Mouse (Mus musculus) midbrain, embryonic 15.5 days (tissue): ENCODE data around the gene Vmn1r122. TPM values are rescaled to one million over a fixed set of nuclear protein-coding genes. Genes with fewer than 3 reads are reported as not detected.
"Not testable (repeated sequence)": the region's sequence is repeated elsewhere in the genome, so short reads cannot be mapped to it uniquely, and the experiment has no call there.

Experiments used
- ATAC-seq: fragments of 200-750 bp; cut with Nextera tagmentation; replicated peaks from 2 replicates; pipeline ENCODE4 v1.8.0; 2017; ENCODE audit warnings: moderate TSS enrichment
- H3K27ac ChIP-seq: fragments of 300-500 bp; sonication (generic); 2 replicates; pipeline ENCODE4 v1.5.1; 2015; ENCODE audit warnings: mild to moderate bottlenecking, inconsistent platforms
- H3K27me3 ChIP-seq: fragments of 300-500 bp; sonication (generic); replicated peaks from 2 replicates; pipeline ENCODE4 v1.6.1; 2015; ENCODE audit warnings: inconsistent platforms
- H3K36me3 ChIP-seq: fragments of 300-500 bp; sonication (generic); replicated peaks from 2 replicates; pipeline ENCODE4 v1.6.1; 2015; ENCODE audit warnings: inconsistent platforms
- H3K4me1 ChIP-seq: fragments of 300-500 bp; sonication (generic); 2 replicates; pipeline ENCODE4 v1.6.1; 2015; ENCODE audit warnings: inconsistent platforms
- H3K4me2 ChIP-seq: fragments of 300-500 bp; sonication (generic); 2 replicates; pipeline ENCODE4 v1.6.1; 2015; ENCODE audit warnings: inconsistent platforms, mild to moderate bottlenecking, moderate library complexity
- H3K4me3 ChIP-seq: fragments of 300-500 bp; sonication (generic); 2 replicates; pipeline ENCODE4 v1.5.1; 2015; ENCODE audit warnings: mild to moderate bottlenecking, inconsistent platforms
- H3K9ac ChIP-seq: fragments of 300-500 bp; sonication (generic); 2 replicates; pipeline ENCODE4 v1.6.1; 2015; ENCODE audit warnings: mild to moderate bottlenecking, inconsistent platforms
- H3K9me3 ChIP-seq: fragments of 300-500 bp; sonication (generic); 2 replicates; pipeline ENCODE4 v1.6.1; 2016; ENCODE audit warnings: inconsistent platforms
- WGBS: fragments of 180-500 bp; shearing (Covaris S2); methylation state at CpG from one replicate; pipeline ENCODE4 v1.1.7; 2015; ENCODE audit warnings: mixed read lengths; 5-methylcytosine and 5-hydroxymethylcytosine counted together
- polyA plus RNA-seq: library from polyadenylated mRNA; unstranded; fragments of >200 nt; fragmentation: Nextera tagmentation; extraction: Ambion mirVana; gene quantifications from 2 replicates; pipeline ENCODE4 v1.2.1, GENCODE M21; 2015

Gene Vmn1r122
- polyA plus RNA-seq = not detected in 2 replicates

GRCm38 (mm10) chr7:21134028-21134427 lies at the start of gene Vmn1r122:
TSS of gene Vmn1r122 (minus strand) at chr7:21134128.
- not testable (repeated sequence) for H3K4me1 ChIP-seq, H3K27ac ChIP-seq, H3K9me3 ChIP-seq, H3K36me3 ChIP-seq, H3K4me3 ChIP-seq, H3K9ac ChIP-seq, H3K4me2 ChIP-seq, ATAC-seq, H3K27me3 ChIP-seq
- 67% methylated on average over 3 of the region's 3 CpGs for WGBS

DNA sequence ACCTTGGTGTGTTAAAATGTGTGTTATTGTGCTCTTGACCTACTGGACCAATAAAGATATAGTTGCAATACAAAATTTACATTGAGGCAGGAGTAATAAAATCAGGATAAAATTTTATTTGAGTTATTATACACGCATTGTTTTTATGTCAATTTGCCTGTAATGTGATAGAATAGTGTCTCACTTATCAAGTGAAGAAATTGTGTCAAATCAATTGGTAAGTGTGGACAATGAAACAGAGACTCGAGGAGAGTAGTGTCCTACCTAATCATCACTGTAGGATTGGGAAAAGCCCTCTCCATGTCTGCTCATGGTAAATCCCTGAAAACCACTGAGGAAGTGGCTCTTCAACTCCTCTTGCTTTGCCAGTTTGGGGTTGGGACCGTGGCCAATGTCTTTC lies 28.0 kb upstream of the Vmn1r122 start, which contains the start of gene Vmn1r123:
Vmn1r123 (plus strand) TSS at position 301 of the 400 bp plus-strand sequence.
- not testable (repeated sequence) for H3K9ac ChIP-seq, H3K4me3 ChIP-seq, H3K27ac ChIP-seq, H3K4me2 ChIP-seq, H3K4me1 ChIP-seq, ATAC-seq, H3K36me3 ChIP-seq, H3K27me3 ChIP-seq, H3K9me3 ChIP-seq
- 38% methylated on average over 1 of the region's 3 CpGs for WGBS

DNA sequence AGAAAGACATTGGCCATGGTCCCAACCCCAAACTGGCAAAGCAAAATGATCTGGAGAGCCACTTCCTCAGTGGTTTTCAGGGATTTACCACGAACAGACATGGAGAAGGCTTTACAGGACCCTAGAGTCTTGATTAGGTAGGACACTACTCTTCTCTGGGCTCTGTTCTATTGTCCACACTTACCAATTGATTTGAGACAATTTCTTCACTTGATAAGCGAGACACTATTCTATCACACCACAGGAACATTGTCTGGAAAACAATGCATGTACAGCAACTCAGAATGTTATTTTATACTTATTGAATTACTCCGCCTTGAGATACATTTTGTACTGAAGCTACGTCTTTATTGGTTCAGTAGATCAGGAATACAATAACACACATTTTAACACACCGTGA lies 35.5 kb downstream of the Vmn1r122 start, which contains the start of gene Vmn1r121:
Vmn1r121 (minus strand) TSS at position 101 of the 400 bp plus-strand sequence.
- not testable (repeated sequence) for H3K4me3 ChIP-seq, H3K36me3 ChIP-seq, H3K27ac ChIP-seq, H3K4me2 ChIP-seq, H3K9me3 ChIP-seq, H3K9ac ChIP-seq, H3K27me3 ChIP-seq, ATAC-seq, H3K4me1 ChIP-seq
- 77% methylated on average over 5 of the region's 5 CpGs for WGBS

Other genes with a start within 250 kb of the Vmn1r122 start
- not detected in 2 replicates for gene Vmn1r118, start 221.8 kb downstream of the Vmn1r122 start, polyA plus RNA-seq
- gene Vmn1r119, start 121.7 kb downstream of the Vmn1r122 start, polyA plus RNA-seq = not detected in 2 replicates
- not detected in 2 replicates for gene Vmn1r120, start 80.3 kb downstream of the Vmn1r122 start, polyA plus RNA-seq
- not detected in 2 replicates for gene Vmn1r121, start 35.6 kb downstream of the Vmn1r122 start, polyA plus RNA-seq
- gene Vmn1r123, start 28.1 kb upstream of the Vmn1r122 start, polyA plus RNA-seq = not detected in 2 replicates
- not detected in 2 replicates for gene Gm5157, start 56.3 kb upstream of the Vmn1r122 start, polyA plus RNA-seq
- gene Vmn1r124, start 126.5 kb upstream of the Vmn1r122 start, polyA plus RNA-seq = not detected in 2 replicates
- not detected in 2 replicates for gene Vmn1r125, start 138.1 kb upstream of the Vmn1r122 start, polyA plus RNA-seq
- gene Vmn1r126, start 167.3 kb upstream of the Vmn1r122 start, polyA plus RNA-seq = not detected in 2 replicates
- not detected in 2 replicates for gene Vmn1r127, start 185.7 kb upstream of the Vmn1r122 start, polyA plus RNA-seq
- not detected in 2 replicates for gene Vmn1r128, start 215.2 kb upstream of the Vmn1r122 start, polyA plus RNA-seq
- gene Vmn1r129, start 227.2 kb upstream of the Vmn1r122 start, polyA plus RNA-seq = not detected in 2 replicates